Mouse (Mus musculus) MEL (cell line): ENCODE results near the gene Tle4. TPM values are rescaled to one million over a fixed set of nuclear protein-coding genes. Genes with fewer than 3 reads are reported as not detected.

Source experiments
- DNase-seq: peaks from one replicate; pipeline ENCODE4 v3.0.0; 2011; ENCODE audit warnings: low read depth, low spot score
- H3K27ac ChIP-seq: 2 replicates; pipeline ENCODE4 v1.5.1; 2012; ENCODE audit warnings: low read depth, mild to moderate bottlenecking, control low read depth, low read length, moderate library complexity; ENCODE audit not compliant: control insufficient read depth
- H3K27me3 ChIP-seq, 2 experiments: fragments of 150-350 bp in 1 of 2; sonication (generic) in 1 of 2; 2 replicates each; pipeline ENCODE4 v1.6.1; 2012; ENCODE audit warnings: low read length in 2 of 2, mild to moderate bottlenecking in 2 of 2, improper control_type of control experiment in 1 of 2, moderate library complexity in 1 of 2; ENCODE audit not compliant: insufficient read depth in 2 of 2, control insufficient read depth in 1 of 2
- H3K36me3 ChIP-seq, 2 experiments: 2 replicates each; pipeline ENCODE4 v1.6.1; 2012 to 2014; ENCODE audit warnings: low read length in 2 of 2, improper control_type of control experiment in 1 of 2, inconsistent platforms in 1 of 2, mild to moderate bottlenecking in 1 of 2; ENCODE audit not compliant: insufficient read depth in 2 of 2, control insufficient read depth in 1 of 2
- H3K4me1 ChIP-seq, 2 experiments: fragments of 150-350 bp in 1 of 2; sonication (generic) in 1 of 2; 2 replicates each; pipeline ENCODE4 v1.6.1; 2012; ENCODE audit warnings: low read length in 2 of 2, improper control_type of control experiment in 1 of 2, mild to moderate bottlenecking in 1 of 2; ENCODE audit not compliant: insufficient read depth in 2 of 2, control insufficient read depth in 1 of 2
- H3K4me3 ChIP-seq, 2 experiments: fragments of 150-350 bp in 1 of 2; sonication (generic) in 1 of 2; 2 replicates each; pipeline ENCODE4 v1.5.1; 2012; ENCODE audit warnings: low read depth in 2 of 2, low read length in 2 of 2, mild to moderate bottlenecking in 2 of 2, moderate library complexity in 2 of 2, control low read depth in 1 of 2, improper control_type of control experiment in 1 of 2; ENCODE audit not compliant: control insufficient read depth in 1 of 2, insufficient read depth in 1 of 2
- H3K79me2 ChIP-seq: 2 replicates; pipeline ENCODE4 v1.6.1; 2012; ENCODE audit warnings: mild to moderate bottlenecking, low read length, moderate library complexity; ENCODE audit not compliant: control insufficient read depth, poor library complexity, insufficient read depth
- H3K9ac ChIP-seq: 2 replicates; pipeline ENCODE4 v1.6.1; 2012; ENCODE audit warnings: low read depth, mild to moderate bottlenecking, control low read depth, low read length, moderate library complexity; ENCODE audit not compliant: control insufficient read depth, poor library complexity, severe bottlenecking
- H3K9me3 ChIP-seq: fragments of 150-350 bp; sonication (generic); replicated peaks from 2 replicates; pipeline ENCODE4 v1.6.1; 2012; ENCODE audit warnings: mild to moderate bottlenecking, low read length, improper control_type of control experiment, moderate library complexity; ENCODE audit not compliant: insufficient read depth
- CTCF ChIP-seq, 3 experiments: IDR thresholded peaks in 2 of 3; conservative IDR thresholded peaks in 1 of 3; 2 replicates each; pipeline ENCODE4 v1.5.1; 2011 to 2012; ENCODE audit warnings: low read length in 3 of 3, low read depth in 2 of 3, mild to moderate bottlenecking in 2 of 3, improper control_type of control experiment in 1 of 3, inconsistent platforms in 1 of 3, mixed read lengths in 1 of 3, moderate library complexity in 1 of 3; ENCODE audit not compliant: control insufficient read depth in 1 of 3, insufficient read depth in 1 of 3, poor library complexity in 1 of 3, severe bottlenecking in 1 of 3
- E2F4 ChIP-seq: IDR thresholded peaks from 2 replicates; pipeline ENCODE4 v1.6.1; 2011; ENCODE audit warnings: low read depth, low read length, improper control_type of control experiment, borderline replicate concordance
- ELF1 ChIP-seq: IDR thresholded peaks from 2 replicates; pipeline ENCODE4 v1.6.1; 2014; ENCODE audit warnings: low read depth, mild to moderate bottlenecking, inconsistent platforms, low read length, improper control_type of control experiment, moderate library complexity
- GABPA ChIP-seq: IDR thresholded peaks from 2 replicates; pipeline ENCODE4 v1.6.1; 2012; ENCODE audit warnings: low read depth, mild to moderate bottlenecking, inconsistent platforms, low read length, improper control_type of control experiment, moderate library complexity
- HCFC1 ChIP-seq: IDR thresholded peaks from 2 replicates; pipeline ENCODE4 v1.6.1; 2012; ENCODE audit warnings: low read depth, mild to moderate bottlenecking, inconsistent platforms, low read length, improper control_type of control experiment, moderate library complexity
- JUND ChIP-seq: IDR thresholded peaks from 2 replicates; pipeline ENCODE4 v1.6.1; 2011; ENCODE audit warnings: low read depth, mild to moderate bottlenecking, improper control_type of control experiment, low read length
- KAT2A ChIP-seq: conservative IDR thresholded peaks from 2 replicates; pipeline ENCODE4 v1.6.1; 2012; ENCODE audit warnings: low read depth, low read length, improper control_type of control experiment, inconsistent platforms
- MAZ ChIP-seq: IDR thresholded peaks from 2 replicates; pipeline ENCODE4 v1.6.1; 2012; ENCODE audit warnings: low read depth, mild to moderate bottlenecking, inconsistent platforms, low read length, improper control_type of control experiment
- MYB ChIP-seq: IDR thresholded peaks from 2 replicates; pipeline ENCODE4 v1.6.1; 2011; ENCODE audit warnings: mild to moderate bottlenecking, low read depth, low read length, improper control_type of control experiment
- MYC ChIP-seq: IDR thresholded peaks from 2 replicates; pipeline ENCODE4 v1.6.1; 2011; ENCODE audit warnings: low read depth, mild to moderate bottlenecking, low read length, improper control_type of control experiment, moderate library complexity
- NELFE ChIP-seq: IDR thresholded peaks from 2 replicates; pipeline ENCODE4 v1.6.1; 2011; ENCODE audit warnings: low read depth, low read length, improper control_type of control experiment
- NRF1 ChIP-seq: IDR thresholded peaks from 2 replicates; pipeline ENCODE4 v1.6.1; 2014; ENCODE audit warnings: low read depth, mild to moderate bottlenecking, inconsistent platforms, low read length, improper control_type of control experiment, moderate library complexity; ENCODE audit not compliant: poor library complexity, insufficient read depth, severe bottlenecking
- SIN3A ChIP-seq: IDR thresholded peaks from 2 replicates; pipeline ENCODE4 v1.6.1; 2012; ENCODE audit warnings: low read length, improper control_type of control experiment, inconsistent platforms
- TAL1 ChIP-seq: IDR thresholded peaks from 2 replicates; pipeline ENCODE4 v1.6.1; 2012; ENCODE audit warnings: mild to moderate bottlenecking, inconsistent platforms, low read length, moderate library complexity, mixed read lengths
- TBP ChIP-seq: IDR thresholded peaks from 2 replicates; pipeline ENCODE4 v1.8.0; 2011; ENCODE audit warnings: low read depth, low read length, improper control_type of control experiment
- TCF12 ChIP-seq: IDR thresholded peaks from 2 replicates; pipeline ENCODE4 v1.6.1; 2014; ENCODE audit warnings: low read depth, mild to moderate bottlenecking, inconsistent platforms, low read length, improper control_type of control experiment, moderate library complexity
- UBTF ChIP-seq: IDR thresholded peaks from 2 replicates; pipeline ENCODE4 v1.6.1; 2012; ENCODE audit warnings: low read depth, mild to moderate bottlenecking, inconsistent platforms, low read length, improper control_type of control experiment, moderate library complexity, borderline replicate concordance; ENCODE audit not compliant: insufficient read depth
- USF1 ChIP-seq: IDR thresholded peaks from 2 replicates; pipeline ENCODE4 v1.6.1; 2014; ENCODE audit warnings: low read depth, mild to moderate bottlenecking, inconsistent platforms, low read length, improper control_type of control experiment, moderate library complexity
- USF2 ChIP-seq, 2 experiments: IDR thresholded peaks; 2 replicates each; pipeline ENCODE4 v1.6.1; 2011 to 2012; ENCODE audit warnings: improper control_type of control experiment in 2 of 2, low read length in 2 of 2, borderline replicate concordance in 1 of 2, inconsistent platforms in 1 of 2, low read depth in 1 of 2, mild to moderate bottlenecking in 1 of 2; ENCODE audit not compliant: insufficient read depth in 1 of 2
- ZC3H11A ChIP-seq: IDR thresholded peaks from 2 replicates; pipeline ENCODE4 v1.6.1; 2012; ENCODE audit warnings: low read depth, mild to moderate bottlenecking, inconsistent platforms, low read length, improper control_type of control experiment
- ZNF384 ChIP-seq: IDR thresholded peaks from 2 replicates; pipeline ENCODE4 v1.6.1; 2012; ENCODE audit warnings: low read depth, mild to moderate bottlenecking, inconsistent platforms, low read length, improper control_type of control experiment
- polyA plus RNA-seq, 2 experiments: library from polyadenylated mRNA; stranded (reverse) in 1 of 2; unstranded in 1 of 2; fragments of >175 nt in 1 of 2; fragments of >200 nt in 1 of 2; gene quantifications; 2 replicates each; pipeline versions ENCODE4 v1.2.1 to v1.2.4; 2012; ENCODE audit warnings: low replicate concordance in 2 of 2, low read depth in 1 of 2; ENCODE audit not compliant: insufficient read length in 2 of 2, insufficient read depth in 1 of 2, missing spikeins in 1 of 2
- total RNA-seq: library from RNA; depleted of rRNA; stranded (reverse); fragments of 300-350 nt; gene quantifications from 2 replicates; pipeline ENCODE4 v1.2.3, GENCODE M21; 2012

Tle4 gene
- total and polyA plus RNA-seq, 3 experiments = 6.0 to 42.5 (median 14.0) TPM

GRCm38 (mm10) chr19:14436567-14436966, 161.3 kb downstream of the Tle4 start:
- H3K36me3 ChIP-seq = no peaks in the 10 kb centered on the region
- H3K9me3 ChIP-seq = no peaks in the 10 kb centered on the region
- no peak for DNase-seq
- no peaks in the 10 kb centered on the region for H3K79me2 ChIP-seq
- no peak overlapping the region for H3K9ac ChIP-seq
- H3K4me1 ChIP-seq = no peaks in the 10 kb centered on the region
- TF ChIP-seq CTCF (IDR thresholded peaks at IDR 0.05 in 2 of 3, conservative IDR thresholded peaks at IDR 0.05 in 1 of 3; ENCODE audit: control insufficient read depth in 1 of 3, insufficient read depth in 1 of 3, low read depth in 2 of 3, low read length in 3 of 3, poor library complexity in 1 of 3, severe bottlenecking in 1 of 3) = no peak
- TF ChIP-seq ELF1 = no peak
- TF ChIP-seq GABPA = no peak
- H3K27me3 ChIP-seq = no peaks in the 10 kb centered on the region; a peak in 1 of 4 replicates
- H3K27ac ChIP-seq = no peak overlapping the region
- H3K4me3 ChIP-seq = no peak overlapping the region

DNA sequence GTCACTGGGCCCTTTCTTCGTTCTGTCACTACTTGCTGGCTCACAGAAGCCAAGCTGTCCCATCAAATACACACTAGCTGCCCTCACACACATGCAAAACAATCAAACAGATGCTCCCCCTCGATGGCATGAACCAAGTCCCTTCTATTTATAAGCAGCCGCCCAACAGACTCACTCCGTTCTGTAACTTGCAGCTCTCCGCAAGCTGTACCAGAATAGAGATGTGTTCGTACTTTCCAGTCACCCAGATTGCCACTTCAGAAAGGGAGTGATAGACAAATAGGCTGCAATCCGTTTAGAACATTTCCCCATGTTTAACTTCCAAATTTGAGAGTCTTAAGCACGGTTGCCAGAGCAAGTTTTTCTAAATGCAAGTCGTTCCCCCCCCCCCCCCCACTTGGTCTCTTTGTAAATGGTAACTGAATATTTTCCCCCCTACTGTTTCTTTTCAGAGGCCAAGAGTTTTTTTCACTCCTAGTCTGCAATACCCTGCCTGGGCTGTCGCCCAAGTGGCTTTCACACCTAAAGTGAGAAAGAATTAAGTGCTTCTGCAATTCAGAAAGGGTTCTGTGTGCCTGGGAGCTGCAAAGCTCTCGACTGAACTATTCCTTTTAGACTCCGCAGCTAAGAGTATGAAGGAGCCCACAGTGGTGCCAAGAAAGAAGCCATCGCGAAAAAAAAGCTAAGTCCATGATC, 162.0 kb downstream of the Tle4 start:
- H3K79me2 ChIP-seq = no peaks in the 10 kb centered on the region
- TF ChIP-seq JUND = no peak
- no peak for TF ChIP-seq USF1
- TF ChIP-seq TCF12 = no peak
- TF ChIP-seq NELFE = no peak
- TF ChIP-seq HCFC1 = no peak
- no peak for TF ChIP-seq TAL1
- TF ChIP-seq E2F4 = no peak
- no peak for TF ChIP-seq MYC
- TF ChIP-seq MAZ = no peak
- no peak for TF ChIP-seq UBTF
- no peak for TF ChIP-seq ZNF384
- no peak for TF ChIP-seq NRF1
- TF ChIP-seq KAT2A = no peak
- TF ChIP-seq ZC3H11A = no peak
- TF ChIP-seq ELF1 = no peak
- no peak for TF ChIP-seq SIN3A
- TF ChIP-seq TBP = no peak
- no peak for TF ChIP-seq USF2 (IDR thresholded peaks at IDR 0.05; ENCODE audit: borderline replicate concordance in 1 of 2, insufficient read depth in 1 of 2, low read depth in 1 of 2, low read length in 2 of 2)
- TF ChIP-seq MYB = no peak
- H3K4me1 ChIP-seq = no peaks in the 10 kb centered on the region
- H3K9ac ChIP-seq = no peak overlapping the region
- no peaks in the 10 kb centered on the region for H3K9me3 ChIP-seq
- no peak for DNase-seq
- no peaks in the 10 kb centered on the region; a peak in 1 of 4 replicates for H3K27me3 ChIP-seq
- H3K36me3 ChIP-seq = no peaks in the 10 kb centered on the region
- H3K27ac ChIP-seq = no peak overlapping the region
- no peak overlapping the region for H3K4me3 ChIP-seq
